Mouse (Mus musculus): ENCODE results near the gene Olfr643.
"Not testable (repeated sequence)": the region's sequence is repeated elsewhere in the genome, so short reads cannot be mapped to it uniquely, and the experiment has no call there.

Gene Olfr643

DNA sequence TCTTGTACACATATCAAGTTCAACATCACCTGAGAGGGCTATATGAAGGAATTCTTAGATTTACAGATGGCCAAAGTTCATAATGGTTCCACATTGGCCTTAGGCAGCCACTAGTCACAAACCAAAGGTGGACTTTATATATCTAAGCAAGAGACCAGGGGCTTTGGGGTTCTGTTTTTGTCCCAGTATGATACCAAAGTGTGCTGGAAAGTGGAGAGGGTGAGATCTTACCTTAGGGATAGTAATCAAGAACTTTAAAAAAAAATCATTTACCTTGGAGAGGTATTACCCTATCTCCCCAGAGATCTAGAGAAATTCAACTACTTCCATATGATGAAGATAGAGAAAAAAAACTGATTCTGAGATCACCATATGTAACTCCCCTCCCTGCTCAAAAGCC is 120.0 kb downstream of the Olfr643 start, which contains the start of gene Olfr639:
Olfr639 (minus strand) TSS at position 101 of the 400 bp plus-strand sequence.
- DNase-seq = no peak

DNA sequence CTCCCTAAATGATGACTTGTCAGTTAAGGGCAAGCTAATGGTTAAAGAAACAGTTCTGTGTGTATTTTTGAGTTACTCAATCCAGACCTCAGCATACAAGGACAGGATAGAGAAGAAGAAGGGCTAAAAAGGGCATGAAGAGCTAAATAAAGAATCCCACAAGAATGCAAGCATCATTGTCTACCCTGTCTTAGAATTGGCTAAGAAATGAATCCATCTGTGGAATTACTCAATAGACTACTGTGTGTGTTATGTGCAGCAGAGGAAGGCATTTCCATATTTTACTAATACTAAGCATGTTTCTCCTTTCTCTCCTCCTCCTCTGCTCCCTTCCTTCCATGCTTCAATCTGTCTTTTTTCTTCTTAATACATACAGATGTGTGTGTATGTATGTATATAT is 138.1 kb downstream of the Olfr643 start:
- DNase-seq = no peak

DNA sequence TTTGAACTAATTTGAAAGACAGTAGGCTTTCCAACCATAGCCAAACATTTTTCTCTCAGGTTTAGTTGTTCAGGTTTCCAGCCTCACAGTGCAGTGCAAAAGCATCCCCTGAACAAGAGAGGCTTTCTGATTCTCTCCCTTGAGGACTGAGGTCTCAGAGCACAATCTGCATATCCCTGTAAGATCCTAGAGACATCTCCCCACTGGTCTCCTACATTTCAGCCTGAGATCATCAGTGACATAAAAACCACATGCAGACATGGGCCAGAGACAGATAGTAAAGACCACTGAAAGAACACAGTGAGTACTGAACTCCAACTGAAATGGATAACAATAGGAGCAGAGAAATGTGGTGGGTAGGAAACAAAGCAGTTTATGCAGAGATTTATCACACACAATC is 138.8 kb downstream of the Olfr643 start, which contains the start of gene Olfr638:
Olfr638 (plus strand) TSS at position 301 of the 400 bp plus-strand sequence.
- DNase-seq = no peak

- no peak for DNase-seq
Observed at GRCm38 (mm10) chr7:103971782-103972181, 165.4 kb downstream of the Olfr643 start.

DNA sequence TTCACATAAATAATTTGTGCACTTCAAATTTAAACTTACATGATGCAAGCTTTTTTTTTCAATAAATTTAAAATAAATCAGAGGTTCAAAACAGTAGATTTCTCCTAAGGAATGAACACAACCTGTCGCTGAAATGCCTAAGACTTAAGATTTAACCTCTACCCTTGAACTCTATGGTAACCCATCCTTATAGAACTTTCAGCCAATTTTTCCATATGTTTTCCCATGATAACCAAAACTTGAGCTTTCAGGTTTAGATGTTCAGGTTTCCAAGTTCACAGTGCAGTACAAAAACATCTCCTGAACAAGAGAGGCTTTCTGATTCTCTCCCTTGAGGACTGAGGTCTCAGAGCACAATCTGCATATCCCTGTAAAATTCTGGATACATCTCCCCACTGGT is 166.4 kb downstream of the Olfr643 start, which contains the start of gene Olfr635:
Olfr635 (plus strand) TSS at position 301 of the 400 bp plus-strand sequence.
- no peak for DNase-seq

GRCm38 (mm10) chr7:103966873-103967272 is 170.3 kb downstream of the Olfr643 start:
- DNase-seq = not testable (repeated sequence)
